Mouse (Mus musculus) c-Kit-positive CD71-negative TER-119-negative erythroid progenitor cells, embryonic 14.5 days (primary cell): Measurements from ENCODE around the gene Pcbp3.

Experiments
- DNase-seq: peaks from one replicate; pipeline ENCODE4 v3.0.0-alpha.2; 2013; ENCODE audit warnings: low read depth

The Pcbp3 gene

GRCm38 (mm10) chr10:76931122-76931521 is 30.6 kb downstream of the Pcbp3 start:
- DNase-seq = no peak

DNA sequence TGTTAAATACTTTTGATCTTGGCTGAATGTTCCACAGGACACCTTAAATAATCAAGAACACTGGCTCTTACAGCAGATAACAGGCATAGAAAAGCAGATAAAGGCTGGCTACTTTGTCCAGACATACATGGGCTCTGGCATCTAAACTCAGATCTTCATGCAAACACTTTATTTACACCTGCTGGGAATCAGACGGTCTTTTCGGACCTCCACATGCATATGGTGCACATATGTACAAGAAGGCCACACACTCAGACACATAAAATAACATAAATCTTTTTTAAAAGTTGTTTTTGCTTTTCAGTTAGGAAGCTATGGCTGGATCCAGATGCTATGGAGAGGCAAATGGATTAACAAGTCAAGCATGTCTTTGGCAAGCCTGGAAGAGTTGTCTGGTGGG is 37.2 kb downstream of the Pcbp3 start:
- DNase-seq = no peak

DNA sequence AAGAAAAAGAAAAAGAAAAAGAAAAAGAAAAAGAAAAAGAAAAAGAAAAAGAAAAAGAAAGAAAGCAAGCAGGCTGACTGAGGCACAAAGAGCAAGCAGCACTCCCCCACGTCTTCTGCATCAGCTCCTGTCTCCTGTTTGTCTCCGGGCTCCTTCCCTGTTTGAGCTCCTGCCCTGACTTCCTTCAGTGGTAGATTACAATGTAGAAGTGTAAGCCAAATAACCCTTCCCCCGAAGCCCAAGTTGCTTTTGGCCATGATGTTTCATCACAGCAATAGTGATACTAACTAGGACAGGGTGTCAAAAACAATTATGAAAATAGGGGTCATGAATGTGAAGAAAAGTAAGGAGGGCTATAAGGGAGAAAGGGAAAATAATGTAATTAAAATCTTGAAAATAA is 43.6 kb downstream of the Pcbp3 start:
- DNase-seq = no peak

- DNase-seq = peak; percentile 31
Observed at GRCm38 (mm10) chr10:76906434-76906833, 55.3 kb downstream of the Pcbp3 start.

- no peak for DNase-seq
Observed at GRCm38 (mm10) chr10:76905935-76906341, 55.7 kb downstream of the Pcbp3 start.

DNA sequence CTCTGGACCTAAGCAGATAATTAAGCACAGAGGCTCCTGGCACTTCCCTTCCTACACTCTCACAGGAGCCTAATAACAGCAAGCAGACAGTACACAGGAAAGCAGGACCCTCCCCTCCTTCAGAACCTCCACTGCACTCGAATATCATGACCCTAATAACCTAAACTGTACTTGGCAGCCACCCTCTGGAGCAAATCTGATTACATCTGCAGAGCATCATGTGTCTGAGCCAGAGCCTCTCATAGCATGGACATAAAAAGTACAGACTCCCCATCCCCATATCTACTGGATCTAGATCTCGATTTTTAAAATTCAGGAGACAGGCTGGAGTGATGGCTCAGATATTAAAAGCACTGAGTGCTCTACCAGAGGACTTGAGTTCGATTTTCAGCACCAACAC is 58.0 kb downstream of the Pcbp3 start:
- DNase-seq = no peak

DNA sequence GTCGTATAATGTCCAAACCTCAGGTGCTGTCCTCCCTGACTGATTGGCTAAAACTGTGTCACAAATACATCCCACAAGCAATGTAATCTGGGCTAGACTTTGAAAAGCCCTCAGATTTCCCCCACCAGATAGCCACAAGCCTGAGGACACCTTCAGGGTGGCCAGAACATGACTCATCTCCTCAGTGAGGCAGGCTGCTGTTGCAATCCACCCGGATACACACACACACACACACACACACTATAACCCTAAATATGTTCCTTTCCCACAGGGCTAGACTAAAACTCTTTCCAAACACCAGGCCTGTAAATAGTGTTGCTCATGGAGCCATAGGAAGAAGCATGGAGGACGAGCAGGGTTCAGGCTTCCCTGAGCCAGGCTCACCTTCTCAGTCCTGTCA is 58.6 kb downstream of the Pcbp3 start:
- DNase-seq = no peak

GRCm38 (mm10) chr10:76902588-76902987 is 59.1 kb downstream of the Pcbp3 start:
- DNase-seq = no peak

DNA sequence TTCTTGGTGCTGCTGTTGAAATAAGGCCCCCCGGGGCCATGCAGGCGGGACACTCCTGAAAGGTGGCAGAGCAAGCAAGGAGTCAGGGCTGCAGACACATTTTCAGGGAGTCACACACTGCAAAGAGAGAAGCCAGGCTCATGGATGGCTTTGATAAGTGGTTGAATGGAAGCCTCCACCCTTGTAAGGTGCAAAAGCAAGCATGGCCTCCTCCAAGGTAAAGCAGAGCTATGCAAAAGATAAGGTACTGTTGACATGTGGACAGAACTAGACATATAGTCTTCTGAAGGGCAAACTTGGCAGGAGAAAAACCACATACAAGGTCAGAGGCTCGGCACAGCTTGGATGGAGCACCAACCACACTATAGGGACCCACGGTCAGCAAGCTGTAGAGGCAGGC is 63.3 kb downstream of the Pcbp3 start:
- no peak for DNase-seq

DNA sequence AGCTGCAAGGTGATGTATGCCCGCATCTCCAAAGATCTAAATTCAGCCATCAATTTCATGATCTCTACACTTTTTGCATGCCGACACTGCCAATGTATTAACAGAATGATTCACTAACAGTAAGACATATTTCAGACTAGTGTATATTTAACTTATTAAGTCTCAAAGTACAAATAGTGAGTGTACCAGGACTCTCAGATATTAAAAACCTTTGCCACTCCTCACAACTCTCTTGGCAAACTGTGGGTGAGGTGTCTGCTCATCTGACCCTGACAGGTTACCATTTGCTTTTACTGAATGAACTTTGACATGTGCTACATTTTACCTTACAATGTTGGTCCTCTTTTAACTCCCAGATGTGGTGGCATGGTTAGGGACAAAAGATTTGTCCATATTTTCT is 70.2 kb downstream of the Pcbp3 start:
- no peak for DNase-seq

GRCm38 (mm10) chr10:76883442-76884244 is 78.0 kb downstream of the Pcbp3 start:
- no peak for DNase-seq

- no peak for DNase-seq
Observed at GRCm38 (mm10) chr10:76882644-76883441, 78.8 kb downstream of the Pcbp3 start.

GRCm38 (mm10) chr10:76881900-76882299 is 79.8 kb downstream of the Pcbp3 start:
- DNase-seq = no peak

DNA sequence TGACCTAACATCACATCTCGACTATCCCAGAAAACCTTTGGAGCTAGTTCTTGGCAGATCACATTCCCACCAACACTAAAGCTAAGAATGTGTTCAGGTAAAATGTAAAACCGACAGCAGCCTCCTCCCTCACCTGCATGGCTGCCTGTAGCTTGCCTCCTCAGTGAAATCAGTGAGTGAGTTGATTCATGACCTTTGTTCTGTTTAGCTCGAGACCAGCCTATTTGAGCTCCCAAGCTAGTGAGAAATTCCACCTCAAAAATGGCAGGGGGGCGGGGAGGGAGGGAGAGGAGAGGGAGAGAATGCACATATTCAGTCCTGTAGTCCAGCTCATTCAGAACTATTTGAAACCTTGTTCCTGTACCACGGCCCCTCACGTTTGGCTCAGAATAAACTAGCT is 86.4 kb downstream of the Pcbp3 start:
- DNase-seq = no peak

GRCm38 (mm10) chr10:76874879-76875278 is 86.8 kb downstream of the Pcbp3 start:
- DNase-seq = no peak

GRCm38 (mm10) chr10:76874398-76874797 is 87.3 kb downstream of the Pcbp3 start:
- DNase-seq = no peak

DNA sequence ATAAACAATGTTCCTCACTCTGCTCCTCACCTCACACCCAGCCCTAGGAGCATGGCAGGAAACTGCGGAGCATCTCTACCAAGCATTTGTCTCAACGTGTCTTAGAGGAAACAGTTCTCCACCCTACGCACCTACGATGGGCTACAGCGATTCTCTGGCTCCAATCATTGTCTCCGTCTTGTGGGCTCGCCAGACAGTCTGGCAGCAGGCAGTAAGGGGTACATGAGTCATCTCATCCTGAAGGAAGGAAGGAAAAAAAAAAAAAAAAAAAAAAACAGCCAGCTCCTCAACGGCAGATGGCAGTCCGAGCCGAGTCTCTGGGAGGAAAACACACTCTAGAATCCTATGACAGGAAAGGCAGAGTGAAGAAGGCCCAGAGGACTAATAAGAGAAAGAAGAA is 87.7 kb downstream of the Pcbp3 start:
- no peak for DNase-seq

DNA sequence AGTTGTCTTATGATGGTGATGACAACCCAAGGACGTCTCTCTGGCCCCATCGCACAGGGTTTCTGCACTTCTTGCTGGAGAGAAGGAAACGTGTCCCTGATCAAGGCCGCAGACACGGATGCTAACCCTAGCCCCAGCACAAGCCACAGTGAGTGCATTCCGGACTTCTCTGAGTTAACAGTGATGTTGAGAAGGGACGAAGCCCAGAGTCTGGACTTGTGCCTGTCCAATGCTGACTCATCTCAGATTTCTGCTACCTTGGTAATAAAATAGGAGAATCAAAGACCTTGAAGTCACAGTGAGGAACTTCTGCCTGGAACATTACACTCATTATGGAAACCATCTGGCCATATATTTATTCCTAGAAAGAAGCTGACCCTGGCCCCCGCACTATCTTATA is 89.0 kb downstream of the Pcbp3 start:
- DNase-seq = no peak

DNA sequence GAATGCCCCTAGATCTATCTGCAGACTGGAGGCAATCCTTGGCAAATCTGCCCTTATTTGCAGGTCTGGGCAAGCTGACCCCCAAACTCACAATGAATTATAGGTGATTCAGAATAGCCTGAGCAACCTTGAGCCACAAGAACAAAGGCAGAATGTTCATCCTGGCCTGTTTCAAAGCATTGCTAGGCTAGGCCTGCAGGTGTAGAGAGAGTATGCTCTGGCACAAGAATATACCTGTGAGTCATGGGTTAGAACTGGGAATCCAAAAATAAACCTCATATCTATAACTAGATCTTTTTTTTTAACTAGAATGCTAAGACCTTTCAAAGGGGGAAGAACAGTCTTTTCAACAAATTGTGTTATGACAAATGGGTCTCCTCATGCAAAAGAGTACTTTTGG is 95.8 kb downstream of the Pcbp3 start:
- no peak for DNase-seq

- no peak for DNase-seq
Observed at GRCm38 (mm10) chr10:76860998-76861397, 100.7 kb downstream of the Pcbp3 start.

- DNase-seq = no peak
Observed at GRCm38 (mm10) chr10:76859355-76860127, 102.1 kb downstream of the Pcbp3 start.

DNA sequence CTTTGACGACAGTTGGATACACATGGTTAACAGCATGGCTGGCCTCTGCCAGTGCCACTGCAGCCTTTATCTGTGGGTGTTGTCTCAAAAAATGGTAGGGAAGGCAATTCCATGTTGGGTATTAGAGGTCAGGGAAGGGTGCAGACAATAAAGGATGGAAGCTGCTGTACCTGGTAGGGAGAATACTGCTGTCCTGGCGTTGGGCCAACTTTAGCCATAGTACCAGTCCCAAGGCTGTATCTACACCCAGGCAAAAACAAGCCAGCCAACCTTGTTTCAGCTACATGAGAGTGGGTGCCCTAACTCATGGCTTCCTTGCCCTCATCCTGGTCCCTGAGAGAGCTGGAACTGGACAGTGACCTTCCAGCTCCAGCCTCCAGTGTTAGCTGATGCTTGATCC is 103.8 kb downstream of the Pcbp3 start:
- DNase-seq = no peak

DNA sequence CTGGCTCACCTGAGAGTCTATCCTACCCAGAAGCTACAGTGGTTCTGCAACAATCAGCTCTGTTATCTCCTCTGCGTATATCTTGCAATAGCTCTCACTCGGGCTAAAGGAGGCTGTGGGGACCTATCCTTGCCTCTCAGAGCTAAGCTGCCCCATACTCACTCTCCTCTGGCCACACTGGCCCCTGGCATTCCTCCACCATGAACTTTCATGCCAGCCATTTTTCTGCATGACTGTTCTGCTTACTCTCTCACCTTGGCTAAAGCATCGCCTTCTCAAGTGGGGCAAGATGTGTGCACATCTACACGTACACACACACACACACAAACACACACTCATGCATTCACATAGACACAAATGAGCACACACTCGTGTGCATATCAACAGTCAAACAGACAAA is 115.2 kb downstream of the Pcbp3 start:
- DNase-seq = no peak
